Mouse (Mus musculus): ENCODE data around the gene Hfe. TPM values are rescaled to one million over a fixed set of nuclear protein-coding genes. Genes with fewer than 3 reads are reported as not detected.
"Not testable (repeated sequence)": the region's sequence is repeated elsewhere in the genome, so short reads cannot be mapped to it uniquely, and the experiment has no call there.

Hfe gene
- polyA plus RNA-seq, 1 experiment from 2014 or later, result 11.7 TPM

GRCm38 (mm10) chr13:23685121-23685861 lies 25.4 kb downstream of the Hfe start:
- Histone ChIP-seq H3K9ac (ENCODE audit: low read length) (peak overlapping the region; percentile 79), H3K4me1 (ENCODE audit: control insufficient read depth, insufficient read depth, low read length) (peaks cover 16% of the 10 kb centered on the region), H3K4me2 (ENCODE audit: low read depth, low read length) (peak overlapping the region; percentile 90), H3K9me3 (replicated peaks; ENCODE audit: control insufficient read depth, low read length) (no peaks in the 10 kb centered on the region), H3K4me3 (ENCODE audit: low read length) (peak overlapping the region; percentile 61), H3K36me3 (ENCODE audit: control insufficient read depth, insufficient read depth) (no peaks in the 10 kb centered on the region), H3K27ac (ENCODE audit: low read length) (peak overlapping the region; percentile 97), H3K27me3 (ENCODE audit: control insufficient read depth, insufficient read depth, low read length) (no peaks in the 10 kb centered on the region)
- 11% methylated on average over 15 of the region's 15 CpGs for WGBS
- no peak for ATAC-seq (replicated peaks; ENCODE audit: extremely low read depth, insufficient read depth, low FRiP score)

- not testable (repeated sequence) for H3K27me3 ChIP-seq (ENCODE audit: control insufficient read depth, insufficient read depth, low read length); H3K9me3 ChIP-seq (replicated peaks; ENCODE audit: control insufficient read depth, low read length); H3K36me3 ChIP-seq (ENCODE audit: control insufficient read depth, insufficient read depth)
- peaks cover 16% of the 10 kb centered on the region for H3K4me1 ChIP-seq (ENCODE audit: control insufficient read depth, insufficient read depth, low read length)
- peak overlapping the region; percentile 90 for H3K4me2 ChIP-seq (ENCODE audit: low read depth, low read length)
- H3K4me3 ChIP-seq (ENCODE audit: low read length), result peak overlapping the region; percentile 61
- peak overlapping the region; percentile 97 for H3K27ac ChIP-seq (ENCODE audit: low read length)
- 0% methylated on average over 11 of the region's 37 CpGs for WGBS
- ATAC-seq (replicated peaks; ENCODE audit: extremely low read depth, insufficient read depth, low FRiP score), result peak; percentile 12
- H3K9ac ChIP-seq (ENCODE audit: low read length), result peak overlapping the region; percentile 79
Observed at GRCm38 (mm10) chr13:23684295-23684945, 26.2 kb downstream of the Hfe start.

- no peaks in the 10 kb centered on the region for H3K9me3 ChIP-seq (replicated peaks; ENCODE audit: control insufficient read depth, low read length)
- WGBS, result under 1% methylated on average over 32 of the region's 32 CpGs
- H3K4me1 ChIP-seq (ENCODE audit: control insufficient read depth, insufficient read depth, low read length), result peaks cover 16% of the 10 kb centered on the region
- peak within 1 kb of the TSS; percentile 97 for H3K27ac ChIP-seq (ENCODE audit: low read length)
- no peaks in the 10 kb centered on the region for H3K27me3 ChIP-seq (ENCODE audit: control insufficient read depth, insufficient read depth, low read length)
- H3K9ac ChIP-seq (ENCODE audit: low read length), result peak within 1 kb of the TSS; percentile 79
- H3K36me3 ChIP-seq (ENCODE audit: control insufficient read depth, insufficient read depth), result no peaks in the 10 kb centered on the region
- peak within 1 kb of the TSS; percentile 90 for H3K4me2 ChIP-seq (ENCODE audit: low read depth, low read length)
- H3K4me3 ChIP-seq (ENCODE audit: low read length), result peak within 1 kb of the TSS; percentile 61
- peak; percentile 97 for ATAC-seq (replicated peaks; ENCODE audit: extremely low read depth, insufficient read depth, low FRiP score)
Observed at GRCm38 (mm10) chr13:23683755-23684281, 26.8 kb downstream of the Hfe start, which contains the start of the genes Hist1h2ac and Hist1h2bc. Gene Hist1h2ac (minus strand): TSS chr13:23683948. Gene Hist1h2bc (plus strand): TSS chr13:23684199.

GRCm38 (mm10) chr13:23682947-23683754 lies 27.5 kb downstream of the Hfe start:
- not testable (repeated sequence) for H3K36me3 ChIP-seq (ENCODE audit: control insufficient read depth, insufficient read depth); H3K27me3 ChIP-seq (ENCODE audit: control insufficient read depth, insufficient read depth, low read length); H3K9me3 ChIP-seq (replicated peaks; ENCODE audit: control insufficient read depth, low read length)
- Histone ChIP-seq H3K4me1 (ENCODE audit: control insufficient read depth, insufficient read depth, low read length) (peaks cover 16% of the 10 kb centered on the region), H3K4me2 (ENCODE audit: low read depth, low read length) (peak overlapping the region; percentile 72), H3K27ac (ENCODE audit: low read length) (peak overlapping the region; percentile 93), H3K9ac (ENCODE audit: low read length) (peak overlapping the region; percentile 69), H3K4me3 (ENCODE audit: low read length) (peak overlapping the region; percentile 52)
- WGBS, result 14% methylated on average over 14 of the region's 30 CpGs
- ATAC-seq (replicated peaks; ENCODE audit: extremely low read depth, insufficient read depth, low FRiP score), result peak; percentile 32

GRCm38 (mm10) chr13:23682623-23682946 lies 28.1 kb downstream of the Hfe start:
- Histone ChIP-seq H3K36me3 (ENCODE audit: control insufficient read depth, insufficient read depth) (no peaks in the 10 kb centered on the region), H3K9ac (ENCODE audit: low read length) (peak overlapping the region; percentile 69), H3K4me2 (ENCODE audit: low read depth, low read length) (peak overlapping the region; percentile 72), H3K9me3 (replicated peaks; ENCODE audit: control insufficient read depth, low read length) (no peaks in the 10 kb centered on the region), H3K4me1 (ENCODE audit: control insufficient read depth, insufficient read depth, low read length) (peaks cover 16% of the 10 kb centered on the region), H3K4me3 (ENCODE audit: low read length) (peak overlapping the region; percentile 52), H3K27me3 (ENCODE audit: control insufficient read depth, insufficient read depth, low read length) (no peaks in the 10 kb centered on the region), H3K27ac (ENCODE audit: low read length) (peak overlapping the region; percentile 93)
- no peak for ATAC-seq (replicated peaks; ENCODE audit: extremely low read depth, insufficient read depth, low FRiP score)
- 33% methylated on average over 1 of the region's 1 CpGs for WGBS

GRCm38 (mm10) chr13:23681990-23682582 lies 28.6 kb downstream of the Hfe start:
- no peak for ATAC-seq (replicated peaks; ENCODE audit: extremely low read depth, insufficient read depth, low FRiP score)
- WGBS, result 82% methylated on average over 6 of the region's 6 CpGs
- peaks cover 16% of the 10 kb centered on the region for H3K4me1 ChIP-seq (ENCODE audit: control insufficient read depth, insufficient read depth, low read length)
- no peaks in the 10 kb centered on the region for H3K27me3 ChIP-seq (ENCODE audit: control insufficient read depth, insufficient read depth, low read length)
- peak overlapping the region; percentile 72 for H3K4me2 ChIP-seq (ENCODE audit: low read depth, low read length)
- H3K27ac ChIP-seq (ENCODE audit: low read length), result no peak overlapping the region
- no peaks in the 10 kb centered on the region for H3K36me3 ChIP-seq (ENCODE audit: control insufficient read depth, insufficient read depth)
- no peaks in the 10 kb centered on the region for H3K9me3 ChIP-seq (replicated peaks; ENCODE audit: control insufficient read depth, low read length)
- H3K4me3 ChIP-seq (ENCODE audit: low read length), result no peak overlapping the region
- H3K9ac ChIP-seq (ENCODE audit: low read length), result no peak overlapping the region

GRCm38 (mm10) chr13:23662536-23662935 lies 48.1 kb downstream of the Hfe start:
- 51% methylated on average over 3 of the region's 3 CpGs for WGBS
- H3K4me1 ChIP-seq (ENCODE audit: control insufficient read depth, insufficient read depth, low read length), result peaks cover 2% of the 10 kb centered on the region
- H3K36me3 ChIP-seq (ENCODE audit: control insufficient read depth, insufficient read depth), result no peaks in the 10 kb centered on the region
- ATAC-seq (replicated peaks; ENCODE audit: extremely low read depth, insufficient read depth, low FRiP score), result no peak
- no peaks in the 10 kb centered on the region for H3K27me3 ChIP-seq (ENCODE audit: control insufficient read depth, insufficient read depth, low read length)
- no peaks in the 10 kb centered on the region for H3K9me3 ChIP-seq (replicated peaks; ENCODE audit: control insufficient read depth, low read length)
- H3K27ac ChIP-seq (ENCODE audit: low read length), result no peak overlapping the region
- H3K4me2 ChIP-seq (ENCODE audit: low read depth, low read length), result no peak overlapping the region
- H3K4me3 ChIP-seq (ENCODE audit: low read length), result no peak overlapping the region
- H3K9ac ChIP-seq (ENCODE audit: low read length), result no peak overlapping the region

- Histone ChIP-seq H3K4me1 (ENCODE audit: control insufficient read depth, insufficient read depth, low read length) (peaks cover 2% of the 10 kb centered on the region), H3K9ac (ENCODE audit: low read length) (no peak overlapping the region), H3K9me3 (replicated peaks; ENCODE audit: control insufficient read depth, low read length) (no peaks in the 10 kb centered on the region), H3K4me3 (ENCODE audit: low read length) (no peak overlapping the region), H3K27ac (ENCODE audit: low read length) (no peak overlapping the region), H3K27me3 (ENCODE audit: control insufficient read depth, insufficient read depth, low read length) (no peaks in the 10 kb centered on the region), H3K36me3 (ENCODE audit: control insufficient read depth, insufficient read depth) (no peaks in the 10 kb centered on the region), H3K4me2 (ENCODE audit: low read depth, low read length) (no peak overlapping the region)
- ATAC-seq (replicated peaks; ENCODE audit: extremely low read depth, insufficient read depth, low FRiP score), result no peak
- 57% methylated on average over 6 of the region's 6 CpGs for WGBS
Observed at GRCm38 (mm10) chr13:23659636-23660366, 50.9 kb downstream of the Hfe start.

Measured in heart, embryonic 16.5 days (tissue).